25 mouse cellular contexts compared by ENCODE assay signal in genomic region chr2:91913328-91914110, GRCm38 (mm10). TPM values are rescaled to one million over a fixed set of nuclear protein-coding genes. Genes with fewer than 3 reads are reported as not detected.
"Had no signal": no experiment of that assay in that cellular context is flagged by ENCODE, and none has a peak within 500 bp of the region (broad histone marks: within the 10 kb centered on the region; RNA-seq: fewer than 3 reads in every experiment).

No protein-coding gene starts in this region.

- ATAC-seq: intestine, embryonic 15.5 days; liver, postnatal 0 days had no signal

- H3K27ac ChIP-seq: intestine, embryonic 15.5 days; kidney, embryonic 15.5 days; limb, embryonic 10.5 days; limb, embryonic 13.5 days; liver, embryonic 14.5 days; midbrain, embryonic 10.5 days; neural tube, embryonic 12.5 days; neural tube, embryonic 15.5 days; stomach, embryonic 15.5 days had no signal

- DNase-seq: kidney, adult 11 months; kidney, adult 8-10 months; kidney, postnatal 10 days; kidney, postnatal 4 days; liver; liver, postnatal 0 days; midbrain, embryonic 14.5 days; right cerebral cortex, adult 18-20 months; right cerebral cortex, postnatal 14 days; right cerebral cortex, postnatal 4 days; spleen, adult 18-20 months; thymus, postnatal 25 days had no signal

- H3K4me2 ChIP-seq: intestine, embryonic 15.5 days; kidney, embryonic 15.5 days; limb, embryonic 13.5 days; neural tube, embryonic 12.5 days; neural tube, embryonic 15.5 days; stomach, embryonic 15.5 days had no signal

- H3K4me3 ChIP-seq: intestine, embryonic 15.5 days; kidney, embryonic 15.5 days; limb, embryonic 10.5 days; limb, embryonic 13.5 days; midbrain, embryonic 10.5 days; neural tube, embryonic 12.5 days; neural tube, embryonic 15.5 days; stomach, embryonic 15.5 days had no signal

- H3K9me3 ChIP-seq: intestine, embryonic 15.5 days; kidney, embryonic 15.5 days; limb, embryonic 10.5 days; limb, embryonic 13.5 days; midbrain, embryonic 10.5 days; neural tube, embryonic 12.5 days; neural tube, embryonic 15.5 days; stomach, embryonic 15.5 days had no signal

- H3K27me3 ChIP-seq: intestine, embryonic 15.5 days; kidney, embryonic 15.5 days; limb, embryonic 13.5 days; neural tube, embryonic 12.5 days; neural tube, embryonic 15.5 days; stomach, embryonic 15.5 days had no signal

- H3K4me1 ChIP-seq: intestine, embryonic 15.5 days; kidney, embryonic 15.5 days; limb, embryonic 10.5 days; limb, embryonic 13.5 days; midbrain, embryonic 10.5 days; neural tube, embryonic 12.5 days; neural tube, embryonic 15.5 days; stomach, embryonic 15.5 days had no signal

- H3K9ac ChIP-seq: intestine, embryonic 15.5 days; kidney, embryonic 15.5 days; limb, embryonic 13.5 days; liver, embryonic 14.5 days; liver, postnatal 0 days; neural tube, embryonic 12.5 days; neural tube, embryonic 15.5 days; stomach, embryonic 15.5 days had no signal

RNA-seq across cellular contexts. Expression of gene Chrm4, which starts 13.5 kb away (rescaled TPM):
- polyA plus RNA-seq: liver, postnatal 0 days had no signal

RNA-seq across cellular contexts. Expression of gene Gm9821, which starts 32.0 kb away (rescaled TPM):
- total RNA-seq: layer of hippocampus, adult 18-20 months; layer of hippocampus, postnatal 14 days; left cerebral cortex, adult 8-10 months; left cerebral cortex, postnatal 14 days had no signal
